Mouse (Mus musculus): ENCODE measurements at regions not wholly inside any gene's neighbourhood (a gene's known extent, or its start where the extent isn't known, plus 50 kb on each side); places are given as distances from the start of the nearest gene placed in this dataset.

DNA sequence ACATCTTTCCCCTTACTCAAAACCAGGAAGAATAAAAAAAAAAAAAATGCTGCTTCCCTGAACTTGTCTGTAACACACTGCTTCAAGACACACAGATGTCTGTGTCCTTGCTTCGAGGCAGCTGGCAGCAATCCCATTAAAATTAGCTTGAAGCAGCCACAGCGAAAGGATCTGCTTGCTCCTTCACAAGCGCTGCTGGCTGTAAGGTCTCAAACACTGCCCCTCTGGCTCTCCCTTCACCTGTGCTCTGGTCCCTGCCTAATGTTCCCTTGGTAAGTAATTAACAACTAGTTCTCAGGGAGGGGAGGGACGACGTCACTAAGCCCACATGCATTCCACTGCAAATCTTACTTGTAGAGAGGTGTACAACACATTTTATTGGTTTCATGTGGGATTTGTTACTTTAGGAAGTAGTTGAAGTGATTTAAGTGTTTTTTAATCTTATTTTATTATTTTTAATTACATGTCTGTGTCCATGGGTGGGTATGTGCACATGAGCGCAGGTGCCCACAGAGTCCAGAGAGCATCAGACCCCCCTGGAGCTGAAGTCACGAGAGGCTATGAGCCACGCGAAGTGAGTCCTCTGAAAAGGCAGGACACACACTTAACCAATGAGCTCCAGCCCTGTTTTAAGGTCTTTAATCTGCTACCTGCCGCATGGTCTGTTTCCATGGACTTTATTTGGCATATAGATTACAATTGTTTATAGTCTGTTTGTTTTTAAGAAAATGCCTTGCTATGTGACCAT is 61.1 kb upstream of the Cers6 start:
- Histone ChIP-seq H3K36me3 (ENCODE audit: insufficient read depth) (no peaks in the 10 kb centered on the region), H3K9ac (no peak overlapping the region), H3K27me3 (ENCODE audit: insufficient read depth, low read length) (no peaks in the 10 kb centered on the region), H3K27ac (ENCODE audit: low read depth, low read length) (no peak overlapping the region), H3K4me2 (ENCODE audit: low read depth) (no peak overlapping the region; the same call in 1 of the 2 replicates), H3K9me3 (ENCODE audit: low read length) (no peaks in the 10 kb centered on the region), H3K4me3 (ENCODE audit: low read depth, low read length) (no peak overlapping the region), H3K4me1 (ENCODE audit: insufficient read depth) (no peaks in the 10 kb centered on the region)
- WGBS = 50% methylated on average over 10 of the region's 10 CpGs
- DNase-seq = peak; percentile 54
- no peak for TF ChIP-seq CTCF (IDR thresholded peaks at IDR 0.05; ENCODE audit: low read depth)
- ATAC-seq = peak; percentile 53; the same call in 1 of the 2 replicates

DNA sequence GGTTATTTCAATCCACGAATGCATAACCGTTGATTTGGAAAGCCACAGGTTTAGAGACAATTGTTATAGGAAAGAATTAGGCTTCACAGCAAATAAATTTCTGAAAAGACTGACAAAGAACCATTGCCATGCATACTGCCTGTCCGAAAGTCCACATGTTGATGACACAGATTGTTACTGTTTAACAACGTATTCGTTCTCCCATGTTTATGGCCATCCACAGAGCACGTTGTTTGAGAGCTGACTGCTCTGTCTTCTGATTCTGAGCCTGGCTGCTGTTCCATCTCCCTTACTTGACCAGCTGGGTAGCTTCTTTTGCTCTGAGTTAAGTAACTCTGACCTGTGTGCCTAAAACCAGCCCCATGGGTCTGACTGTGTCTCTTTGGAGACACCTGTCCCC is 57.1 kb upstream of the Cers6 start:
- Histone ChIP-seq H3K4me2 (ENCODE audit: low read depth) (no peak overlapping the region), H3K27me3 (ENCODE audit: insufficient read depth, low read length) (no peaks in the 10 kb centered on the region), H3K4me3 (ENCODE audit: low read depth, low read length) (no peak overlapping the region), H3K36me3 (ENCODE audit: insufficient read depth) (no peaks in the 10 kb centered on the region), H3K9me3 (ENCODE audit: low read length) (no peaks in the 10 kb centered on the region), H3K27ac (ENCODE audit: low read depth, low read length) (no peak overlapping the region), H3K4me1 (ENCODE audit: insufficient read depth) (peaks cover 15% of the 10 kb centered on the region; the same call in 1 of the 2 replicates), H3K9ac (no peak overlapping the region)
- 89% methylated on average over 6 of the region's 6 CpGs for WGBS
- no peak for ATAC-seq
- no peak for TF ChIP-seq CTCF (IDR thresholded peaks at IDR 0.05; ENCODE audit: low read depth)
- DNase-seq = no peak

DNA sequence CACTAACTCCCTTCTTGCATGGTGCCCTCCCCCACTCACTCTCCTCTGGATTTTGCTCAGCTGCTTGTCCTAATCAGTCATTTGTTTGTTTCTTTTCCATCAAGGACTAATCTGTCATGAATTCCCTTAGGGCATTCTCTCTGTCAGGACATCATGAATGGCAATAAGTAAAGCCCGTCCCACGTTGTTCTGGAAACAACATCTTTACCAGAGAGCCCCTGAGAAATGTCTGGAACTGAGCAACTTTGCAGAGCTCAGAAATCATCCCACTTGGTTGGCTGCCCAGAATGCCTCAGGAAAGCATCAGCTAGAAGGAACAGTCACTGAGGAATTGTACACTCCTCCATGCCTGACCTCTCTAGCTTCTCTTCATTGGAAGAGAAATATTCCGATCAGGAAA is 55.4 kb upstream of the Cers6 start:
- Histone ChIP-seq H3K4me1 (ENCODE audit: insufficient read depth) (peaks cover 15% of the 10 kb centered on the region; the same call in 1 of the 2 replicates), H3K9ac (no peak overlapping the region), H3K27me3 (ENCODE audit: insufficient read depth, low read length) (no peaks in the 10 kb centered on the region), H3K4me3 (ENCODE audit: low read depth, low read length) (no peak overlapping the region), H3K4me2 (ENCODE audit: low read depth) (peak overlapping the region; percentile 32; the same call in 1 of the 2 replicates), H3K9me3 (ENCODE audit: low read length) (no peaks in the 10 kb centered on the region), H3K36me3 (ENCODE audit: insufficient read depth) (no peaks in the 10 kb centered on the region), H3K27ac (ENCODE audit: low read depth, low read length) (0 out of 2 replicates have a peak overlapping the region, but pooled peaks have one; percentile 21)
- DNase-seq = peak; percentile 52
- WGBS = 9% methylated on average over 3 of the region's 3 CpGs
- ATAC-seq = peak; percentile 71
- no peak for TF ChIP-seq CTCF (IDR thresholded peaks at IDR 0.05; ENCODE audit: low read depth)

DNA sequence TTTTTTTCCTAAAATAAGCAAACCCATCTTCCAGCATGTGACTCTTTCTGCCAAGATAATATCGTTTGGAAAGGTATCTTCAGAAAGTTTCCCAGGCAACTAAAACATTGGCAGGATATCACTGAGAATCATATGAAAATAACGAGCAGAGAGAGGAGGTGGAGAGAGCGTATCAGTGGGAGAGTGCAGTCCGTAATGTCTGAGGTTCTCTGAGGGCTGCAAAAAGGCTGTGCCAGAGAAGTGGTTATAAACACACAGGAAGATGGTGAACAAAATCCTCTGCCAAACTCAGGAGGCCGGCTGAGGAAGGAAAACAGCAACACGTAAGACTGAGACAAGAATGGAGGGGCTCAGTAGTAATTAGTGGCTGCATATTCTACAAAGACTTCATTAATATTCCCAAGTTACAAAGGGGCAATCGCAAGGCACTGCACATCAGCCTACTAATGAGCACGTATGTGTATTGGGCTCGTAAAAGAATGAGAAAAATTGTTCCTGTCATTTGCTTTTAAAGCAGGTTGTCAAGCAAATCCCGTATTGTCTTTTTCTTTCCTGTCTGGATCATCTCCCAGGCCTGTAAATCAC is 54.8 kb upstream of the Cers6 start:
- Histone ChIP-seq H3K9ac (no peak overlapping the region), H3K27ac (ENCODE audit: low read depth, low read length) (peak overlapping the region; percentile 62)
- peak; percentile 85 for ATAC-seq

More for the DNA sequence above, 54.8 kb upstream of the Cers6 start:
- 11% methylated on average over 10 of the region's 10 CpGs for WGBS
- H3K9me3 ChIP-seq (ENCODE audit: low read length) = no peaks in the 10 kb centered on the region
- no peak overlapping the region for H3K4me3 ChIP-seq (ENCODE audit: low read depth, low read length)
- H3K36me3 ChIP-seq (ENCODE audit: insufficient read depth) = no peaks in the 10 kb centered on the region
- no peak for TF ChIP-seq CTCF (IDR thresholded peaks at IDR 0.05; ENCODE audit: low read depth)
- peaks cover 15% of the 10 kb centered on the region; the same call in 1 of the 2 replicates for H3K4me1 ChIP-seq (ENCODE audit: insufficient read depth)
- peak; percentile 25 for DNase-seq
- H3K4me2 ChIP-seq (ENCODE audit: low read depth) = peak overlapping the region; percentile 32
- no peaks in the 10 kb centered on the region for H3K27me3 ChIP-seq (ENCODE audit: insufficient read depth, low read length)
